Mouse (Mus musculus): ENCODE measurements at regions not wholly inside any gene's neighbourhood (a gene's known extent, or its start where the extent isn't known, plus 50 kb on each side); places are given as distances from the start of the nearest gene placed in this dataset.

DNA sequence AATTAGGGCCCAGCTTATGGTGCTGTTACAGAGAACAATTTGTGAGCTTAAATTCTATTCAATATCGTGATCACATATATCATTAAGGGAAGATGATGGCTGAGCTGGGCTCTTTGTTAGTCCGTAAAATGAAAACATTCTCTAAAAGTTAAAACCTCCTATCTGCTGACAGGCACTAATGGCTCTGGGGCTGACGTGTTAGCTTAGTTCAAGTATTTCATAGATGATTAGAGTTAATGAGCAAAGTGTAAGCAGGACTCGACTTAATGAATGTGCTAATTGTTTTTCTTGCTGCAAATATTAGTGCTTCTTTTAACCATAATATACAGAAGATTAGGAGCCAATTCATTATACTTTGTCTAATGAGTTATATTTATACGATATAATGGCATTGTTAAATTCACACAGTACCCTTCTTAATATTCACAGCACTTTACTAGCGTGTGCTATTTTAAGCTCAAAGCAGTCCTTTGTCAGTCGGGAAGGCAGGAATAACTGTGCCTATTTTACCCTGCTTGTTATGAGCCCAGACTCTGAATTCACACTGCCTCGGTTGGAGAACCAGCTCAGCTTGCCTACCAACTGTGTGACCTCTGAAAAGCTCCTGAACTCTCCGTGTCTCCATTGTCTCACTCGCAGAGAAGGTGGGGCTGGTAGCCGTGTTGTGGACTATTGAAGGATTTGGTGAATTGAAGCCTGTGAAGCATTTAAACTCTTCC lies 50.6 kb upstream of the 4933402D24Rik start:
- WGBS: 56% methylated on average over 11 of the region's 11 CpGs

More for the DNA sequence above, 50.6 kb upstream of the 4933402D24Rik start:
- Histone ChIP-seq H3K27ac (ENCODE audit: low read length) (no peak overlapping the region), H3K27me3 (ENCODE audit: control insufficient read depth, insufficient read depth, low read length) (no peaks in the 10 kb centered on the region), H3K36me3 (ENCODE audit: control insufficient read depth, insufficient read depth, low read length) (no peaks in the 10 kb centered on the region), H3K9me3 (replicated peaks; ENCODE audit: control insufficient read depth, low read length) (no peaks in the 10 kb centered on the region), H3K9ac (ENCODE audit: low read length) (no peak overlapping the region), H3K4me1 (ENCODE audit: control insufficient read depth, insufficient read depth, low read length) (no peaks in the 10 kb centered on the region), H3K4me3 (replicated peaks; ENCODE audit: low read length) (no peak overlapping the region), H3K4me2 (ENCODE audit: low read depth, low read length) (no peak overlapping the region)
- ATAC-seq (ENCODE audit: insufficient read depth, low FRiP score): no peak

Measured in stomach, embryonic 16.5 days (tissue).